Mouse (Mus musculus): ENCODE measurements around the gene Ltbp4. TPM values are rescaled to one million over a fixed set of nuclear protein-coding genes. Genes with fewer than 3 reads are reported as not detected.

The Ltbp4 gene
- total and polyA plus RNA-seq, 3 experiments: 2.9 to 14.2 TPM; not detected in 1

DNA sequence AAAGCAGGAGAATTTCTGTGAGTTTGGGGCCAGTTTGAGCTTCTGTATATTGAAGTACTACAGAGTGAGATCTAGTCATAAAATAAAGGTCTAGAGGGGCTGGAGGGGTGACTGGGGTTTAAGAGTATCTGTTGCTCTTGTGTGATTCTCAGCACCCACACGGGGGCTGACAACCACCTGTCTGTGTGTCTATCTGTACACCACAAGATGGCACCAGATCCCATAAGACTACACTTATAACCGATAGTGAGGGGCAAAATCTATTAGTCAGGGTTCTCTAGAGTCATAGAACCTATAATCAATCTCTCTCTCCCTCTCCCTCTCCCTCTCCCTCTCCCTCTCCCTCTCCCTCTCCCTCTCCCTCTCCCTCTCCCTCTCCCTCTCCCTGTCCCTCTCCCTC lies 46.9 kb downstream of the Ltbp4 start:
- Histone ChIP-seq H3K27ac (ENCODE audit: control insufficient read depth, low read depth, low read length) (no peak overlapping the region), H3K9ac (ENCODE audit: control insufficient read depth, low read depth, low read length, poor library complexity, severe bottlenecking) (no peak overlapping the region), H3K79me2 (ENCODE audit: control insufficient read depth, insufficient read depth, low read length, poor library complexity) (no peaks in the 10 kb centered on the region), H3K36me3 (ENCODE audit: control insufficient read depth in 1 of 2, insufficient read depth in 2 of 2, low read length in 2 of 2) (no peaks in the 10 kb centered on the region), H3K9me3 (replicated peaks; ENCODE audit: insufficient read depth, low read length) (no peaks in the 10 kb centered on the region), H3K27me3 (ENCODE audit: control insufficient read depth in 1 of 2, insufficient read depth in 2 of 2, low read length in 2 of 2) (peaks cover 0 to 2% of the 10 kb centered on the region in 2 experiments; a peak in 1 of 4 replicates), H3K4me1 (ENCODE audit: control insufficient read depth in 1 of 2, insufficient read depth in 2 of 2, low read length in 2 of 2) (no peaks in the 10 kb centered on the region), H3K4me3 (ENCODE audit: control insufficient read depth in 1 of 2, insufficient read depth in 1 of 2, low read depth in 2 of 2, low read length in 2 of 2) (no peak overlapping the region)
- peak; percentile 35 for DNase-seq (ENCODE audit: low read depth, low spot score)
- no peak for TF ChIP-seq CHD2 (IDR thresholded peaks at IDR 0.05; ENCODE audit: low read length)
- peak; percentile 45 for TF ChIP-seq SMC3 (IDR thresholded peaks at IDR 0.05; ENCODE audit: low read depth, low read length)
- no peak for TF ChIP-seq KAT2A (conservative IDR thresholded peaks at IDR 0.05; ENCODE audit: low read depth, low read length)
- TF ChIP-seq RAD21 (IDR thresholded peaks at IDR 0.05; ENCODE audit: low read depth, low read length): peak; percentile 50
- no peak for TF ChIP-seq MYC (IDR thresholded peaks at IDR 0.05; ENCODE audit: low read depth, low read length)
- TF ChIP-seq CTCF (IDR thresholded peaks at IDR 0.05 in 2 of 3, conservative IDR thresholded peaks at IDR 0.05 in 1 of 3; ENCODE audit: control insufficient read depth in 1 of 3, insufficient read depth in 1 of 3, low read depth in 2 of 3, low read length in 3 of 3, poor library complexity in 1 of 3, severe bottlenecking in 1 of 3): peak; percentile 25 to 56 (median 30); a peak in 5 of 6 replicates
- no peak for TF ChIP-seq ZNF384 (IDR thresholded peaks at IDR 0.05; ENCODE audit: low read depth, low read length)

DNA sequence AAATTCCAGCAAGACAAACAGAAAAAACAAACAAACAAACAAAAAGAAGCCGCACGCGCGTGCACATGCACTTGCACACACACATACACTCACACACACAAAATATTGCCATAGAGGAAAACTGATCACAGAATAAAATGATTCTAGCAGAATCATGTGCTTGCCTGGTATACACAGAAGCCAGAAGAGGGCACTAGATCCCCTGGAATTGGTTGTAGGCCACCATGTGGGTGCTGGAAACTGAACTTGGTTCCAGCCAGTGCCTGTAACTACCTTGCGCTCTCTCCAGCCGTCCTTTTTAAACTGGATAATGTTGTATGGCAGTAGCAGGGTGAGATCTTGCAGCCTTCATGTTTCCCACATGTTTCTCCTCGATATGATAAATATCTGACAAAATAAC lies 48.8 kb downstream of the Ltbp4 start:
- peaks cover 0 to 3% of the 10 kb centered on the region in 2 experiments; a peak in 1 of 4 replicates for H3K4me1 ChIP-seq (ENCODE audit: control insufficient read depth in 1 of 2, insufficient read depth in 2 of 2, low read length in 2 of 2)
- peak; percentile 35 for DNase-seq (ENCODE audit: low read depth, low spot score)
- no peak overlapping the region for H3K9ac ChIP-seq (ENCODE audit: control insufficient read depth, low read depth, low read length, poor library complexity, severe bottlenecking)
- H3K79me2 ChIP-seq (ENCODE audit: control insufficient read depth, insufficient read depth, low read length, poor library complexity): no peaks in the 10 kb centered on the region
- H3K27ac ChIP-seq (ENCODE audit: control insufficient read depth, low read depth, low read length): no peak overlapping the region
- H3K4me3 ChIP-seq (ENCODE audit: control insufficient read depth in 1 of 2, insufficient read depth in 1 of 2, low read depth in 2 of 2, low read length in 2 of 2): no peak overlapping the region
- TF ChIP-seq RAD21 (IDR thresholded peaks at IDR 0.05; ENCODE audit: low read depth, low read length): peak; percentile 25
- 0 out of 2 replicates have a peak, but pooled peaks have one; percentile 15 for TF ChIP-seq SMC3 (IDR thresholded peaks at IDR 0.05; ENCODE audit: low read depth, low read length)
- no peak for TF ChIP-seq POLR2AphosphoS2 (IDR thresholded peaks at IDR 0.05; ENCODE audit: low read length)
- TF ChIP-seq KAT2A (conservative IDR thresholded peaks at IDR 0.05; ENCODE audit: low read depth, low read length): no peak
- TF ChIP-seq CTCF (IDR thresholded peaks at IDR 0.05 in 2 of 3, conservative IDR thresholded peaks at IDR 0.05 in 1 of 3; ENCODE audit: control insufficient read depth in 1 of 3, insufficient read depth in 1 of 3, low read depth in 2 of 3, low read length in 3 of 3, poor library complexity in 1 of 3, severe bottlenecking in 1 of 3): peak in 1 of 3 experiments; percentile 52; a peak in 3 of 6 replicates
- no peaks in the 10 kb centered on the region for H3K36me3 ChIP-seq (ENCODE audit: control insufficient read depth in 1 of 2, insufficient read depth in 2 of 2, low read length in 2 of 2)
- peaks cover 0 to 2% of the 10 kb centered on the region in 2 experiments; a peak in 1 of 4 replicates for H3K27me3 ChIP-seq (ENCODE audit: control insufficient read depth in 1 of 2, insufficient read depth in 2 of 2, low read length in 2 of 2)
- no peaks in the 10 kb centered on the region for H3K9me3 ChIP-seq (replicated peaks; ENCODE audit: insufficient read depth, low read length)

DNA sequence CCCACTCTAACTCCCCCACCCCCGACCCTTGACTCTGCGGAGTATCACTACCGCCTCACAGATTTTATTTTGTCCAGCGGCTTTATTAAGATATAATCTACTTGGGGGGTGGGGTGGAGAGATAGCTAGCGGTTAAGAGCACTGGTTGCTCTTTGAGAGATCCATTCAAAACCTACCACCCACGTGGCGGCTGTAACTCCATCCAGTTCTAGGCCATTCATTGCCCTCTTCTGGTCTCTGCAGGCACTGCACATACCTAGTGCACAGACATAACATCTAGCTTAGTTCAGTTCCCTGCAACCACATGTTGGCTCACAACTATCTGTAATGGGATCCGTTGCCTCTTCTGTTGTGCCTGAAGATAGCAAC lies 51.8 kb downstream of the Ltbp4 start:
- TF ChIP-seq USF1 (IDR thresholded peaks at IDR 0.05; ENCODE audit: low read depth, low read length) (peak; percentile 75), MAX (IDR thresholded peaks at IDR 0.05; ENCODE audit: low read length) (peak; percentile 95), NRF1 (IDR thresholded peaks at IDR 0.05; ENCODE audit: insufficient read depth, low read depth, low read length, poor library complexity, severe bottlenecking) (no peak), RAD21 (IDR thresholded peaks at IDR 0.05; ENCODE audit: low read depth, low read length) (peak; percentile 80), USF2 (IDR thresholded peaks at IDR 0.05; ENCODE audit: borderline replicate concordance in 1 of 2, insufficient read depth in 1 of 2, low read depth in 1 of 2, low read length in 2 of 2) (no peak), MXI1 (IDR thresholded peaks at IDR 0.05; ENCODE audit: low read depth, low read length) (peak; percentile 95), SMC3 (IDR thresholded peaks at IDR 0.05; ENCODE audit: low read depth, low read length) (peak; percentile 83), E2F4 (IDR thresholded peaks at IDR 0.05; ENCODE audit: borderline replicate concordance, low read depth, low read length) (no peak), SIN3A (IDR thresholded peaks at IDR 0.05; ENCODE audit: low read length) (peak; percentile 60), ZC3H11A (IDR thresholded peaks at IDR 0.05; ENCODE audit: low read depth, low read length) (peak; percentile 59), MYC (IDR thresholded peaks at IDR 0.05; ENCODE audit: low read depth, low read length) (peak; percentile 99), CTCF (IDR thresholded peaks at IDR 0.05 in 2 of 3, conservative IDR thresholded peaks at IDR 0.05 in 1 of 3; ENCODE audit: control insufficient read depth in 1 of 3, insufficient read depth in 1 of 3, low read depth in 2 of 3, low read length in 3 of 3, poor library complexity in 1 of 3, severe bottlenecking in 1 of 3) (peak; percentile 73 to 84 (median 83)), ELF1 (IDR thresholded peaks at IDR 0.05; ENCODE audit: low read depth, low read length) (no peak), RCOR1 (IDR thresholded peaks at IDR 0.05; ENCODE audit: low read depth, low read length) (peak; percentile 59; the same call in 1 of the 2 replicates), EP300 (IDR thresholded peaks at IDR 0.05; ENCODE audit: low read depth in 1 of 2, low read length in 2 of 2) (no peak)
- no peaks in the 10 kb centered on the region for H3K36me3 ChIP-seq (ENCODE audit: control insufficient read depth in 1 of 2, insufficient read depth in 2 of 2, low read length in 2 of 2)
- no peaks in the 10 kb centered on the region for H3K27me3 ChIP-seq (ENCODE audit: control insufficient read depth in 1 of 2, insufficient read depth in 2 of 2, low read length in 2 of 2)
- DNase-seq (ENCODE audit: low read depth, low spot score): peak; percentile 88
- H3K4me3 ChIP-seq (ENCODE audit: control insufficient read depth in 1 of 2, insufficient read depth in 1 of 2, low read depth in 2 of 2, low read length in 2 of 2): no peak overlapping the region
- H3K9ac ChIP-seq (ENCODE audit: control insufficient read depth, low read depth, low read length, poor library complexity, severe bottlenecking): no peak overlapping the region
- no peaks in the 10 kb centered on the region for H3K9me3 ChIP-seq (replicated peaks; ENCODE audit: insufficient read depth, low read length)
- no peaks in the 10 kb centered on the region for H3K79me2 ChIP-seq (ENCODE audit: control insufficient read depth, insufficient read depth, low read length, poor library complexity)
- H3K4me1 ChIP-seq (ENCODE audit: control insufficient read depth in 1 of 2, insufficient read depth in 2 of 2, low read length in 2 of 2): peaks cover 0 to 3% of the 10 kb centered on the region in 2 experiments; a peak in 1 of 4 replicates
- no peak overlapping the region for H3K27ac ChIP-seq (ENCODE audit: control insufficient read depth, low read depth, low read length)
